Mouse (Mus musculus) lung, embryonic 14.5 days (tissue): ENCODE data around the gene Stk35. TPM values are rescaled to one million over a fixed set of nuclear protein-coding genes. Genes with fewer than 3 reads are reported as not detected.

Source experiments
- ATAC-seq: fragments of 200-750 bp; cut with Nextera tagmentation; 2 replicates; pipeline ENCODE4 v1.8.0; 2017; ENCODE audit warnings: mild to moderate bottlenecking, moderate TSS enrichment, moderate library complexity; ENCODE audit not compliant: insufficient read depth
- DNase-seq: peaks from one replicate; pipeline ENCODE4 v3.0.0-alpha.2; 2015
- H3K27ac ChIP-seq: fragments of 300-500 bp; sonication (generic); 2 replicates; pipeline ENCODE4 v1.5.1; 2014; ENCODE audit warnings: low read depth, mild to moderate bottlenecking, moderate library complexity
- H3K27me3 ChIP-seq: fragments of 300-500 bp; sonication (generic); 2 replicates; pipeline ENCODE4 v1.6.1; 2014; ENCODE audit warnings: low read length, control low read depth; ENCODE audit not compliant: insufficient read depth
- H3K36me3 ChIP-seq: fragments of 300-500 bp; sonication (generic); 2 replicates; pipeline ENCODE4 v1.6.1; 2014; ENCODE audit warnings: control low read depth; ENCODE audit not compliant: insufficient read depth
- H3K4me1 ChIP-seq: fragments of 300-500 bp; sonication (generic); 2 replicates; pipeline ENCODE4 v1.6.1; 2014; ENCODE audit warnings: antibody characterized with exemption, control low read depth; ENCODE audit not compliant: insufficient read depth
- H3K4me2 ChIP-seq: fragments of 300-500 bp; sonication (generic); 2 replicates; pipeline ENCODE4 v1.6.1; 2014; ENCODE audit warnings: mild to moderate bottlenecking
- H3K4me3 ChIP-seq: fragments of 300-500 bp; sonication (generic); 2 replicates; pipeline ENCODE4 v1.5.1; 2014; ENCODE audit warnings: low read depth, low read length
- H3K9ac ChIP-seq: fragments of 300-500 bp; sonication (generic); 2 replicates; pipeline ENCODE4 v1.6.1; 2014
- H3K9me3 ChIP-seq: fragments of 300-500 bp; sonication (generic); 2 replicates; pipeline ENCODE4 v1.6.1; 2016; ENCODE audit warnings: low read depth, low read length, control low read depth
- CTCF ChIP-seq: IDR thresholded peaks from 2 replicates; pipeline ENCODE4 v1.5.1; 2016; ENCODE audit warnings: antibody characterized with exemption, low read depth
- WGBS: fragments of 180-500 bp; shearing (Covaris S2); extraction: QIAGEN DNeasy Blood & Tissue Kit; methylation state at CpG from one replicate; pipeline ENCODE4 v1.1.7; 2014; 5-methylcytosine and 5-hydroxymethylcytosine counted together
- polyA plus RNA-seq: library from polyadenylated mRNA; unstranded; fragments of >200 nt; fragmentation: Nextera tagmentation; extraction: Ambion mirVana; gene quantifications from 2 replicates; pipeline ENCODE4 v1.2.1, GENCODE M21; 2014

The Stk35 gene
- polyA plus RNA-seq, 1 experiment from 2014 or later, result 17.1 TPM

GRCm38 (mm10) chr2:129819531-129819930 lies 19.2 kb downstream of the Stk35 start:
- WGBS, result 71% methylated on average over 2 of the region's 2 CpGs
- TF ChIP-seq CTCF, result no peak
- H3K27me3 ChIP-seq, result no peaks in the 10 kb centered on the region
- H3K4me1 ChIP-seq, result no peaks in the 10 kb centered on the region
- H3K9me3 ChIP-seq, result no peaks in the 10 kb centered on the region
- no peak overlapping the region for H3K4me2 ChIP-seq
- DNase-seq (no peak), ATAC-seq (no peak)
- no peak overlapping the region for H3K27ac ChIP-seq
- peaks cover 55% of the 10 kb centered on the region for H3K36me3 ChIP-seq
- H3K4me3 ChIP-seq, result no peak overlapping the region
- no peak overlapping the region for H3K9ac ChIP-seq

GRCm38 (mm10) chr2:129819951-129820350 lies 19.6 kb downstream of the Stk35 start:
- no peaks in the 10 kb centered on the region for H3K4me1 ChIP-seq
- H3K4me3 ChIP-seq, result no peak overlapping the region
- WGBS, result 100% methylated on average over 1 of the region's 1 CpGs
- no peak overlapping the region for H3K27ac ChIP-seq
- no peak overlapping the region for H3K4me2 ChIP-seq
- DNase-seq (no peak), ATAC-seq (no peak)
- H3K36me3 ChIP-seq, result peaks cover 55% of the 10 kb centered on the region
- H3K27me3 ChIP-seq, result no peaks in the 10 kb centered on the region
- H3K9me3 ChIP-seq, result no peaks in the 10 kb centered on the region
- TF ChIP-seq CTCF, result no peak
- H3K9ac ChIP-seq, result no peak overlapping the region

- H3K4me3 ChIP-seq, result no peak overlapping the region
- no peak overlapping the region for H3K9ac ChIP-seq
- no peaks in the 10 kb centered on the region for H3K9me3 ChIP-seq
- no peaks in the 10 kb centered on the region for H3K27me3 ChIP-seq
- H3K27ac ChIP-seq, result no peak overlapping the region
- 64% methylated on average over 8 of the region's 8 CpGs for WGBS
- peaks cover 54% of the 10 kb centered on the region for H3K36me3 ChIP-seq
- no peak for TF ChIP-seq CTCF
- no peak overlapping the region for H3K4me2 ChIP-seq
- no peak for DNase-seq
- no peak for ATAC-seq
- H3K4me1 ChIP-seq, result no peaks in the 10 kb centered on the region
Observed at GRCm38 (mm10) chr2:129821021-129821420, 20.7 kb downstream of the Stk35 start.

GRCm38 (mm10) chr2:129821568-129821967 lies 21.3 kb downstream of the Stk35 start:
- ATAC-seq (no peak), DNase-seq (no peak)
- no peak overlapping the region for H3K4me3 ChIP-seq
- H3K27me3 ChIP-seq, result no peaks in the 10 kb centered on the region
- no peaks in the 10 kb centered on the region for H3K9me3 ChIP-seq
- WGBS, result 87% methylated on average over 5 of the region's 5 CpGs
- H3K27ac ChIP-seq, result no peak overlapping the region
- no peak overlapping the region for H3K4me2 ChIP-seq
- H3K36me3 ChIP-seq, result peaks cover 49% of the 10 kb centered on the region
- TF ChIP-seq CTCF, result no peak
- H3K9ac ChIP-seq, result no peak overlapping the region
- no peaks in the 10 kb centered on the region for H3K4me1 ChIP-seq

DNA sequence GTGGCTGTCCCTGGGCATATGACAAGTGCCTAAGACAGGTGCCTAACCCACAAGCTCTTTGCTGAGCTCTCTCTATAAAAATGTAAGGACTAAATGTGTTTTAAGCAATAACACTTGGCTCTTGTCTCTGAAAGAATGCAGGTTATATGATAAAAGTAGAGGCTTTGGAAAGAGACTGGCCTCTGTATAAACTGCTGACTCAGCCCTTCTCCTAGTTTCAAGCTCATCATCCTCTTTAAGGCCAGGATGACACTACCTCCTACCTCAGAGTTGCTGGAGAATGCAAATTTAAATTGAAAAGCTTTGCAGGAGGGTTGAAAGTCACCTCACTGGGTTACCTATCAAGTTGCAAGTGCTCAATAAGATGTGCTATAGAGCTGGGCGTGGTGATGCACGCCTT lies 23.0 kb downstream of the Stk35 start:
- Histone ChIP-seq H3K4me1 (no peaks in the 10 kb centered on the region), H3K36me3 (peaks cover 37% of the 10 kb centered on the region)
- 98% methylated on average over 2 of the region's 2 CpGs for WGBS

GRCm38 (mm10) chr2:129824254-129824653 lies 23.9 kb downstream of the Stk35 start:
- Histone ChIP-seq H3K9me3 (no peaks in the 10 kb centered on the region), H3K4me3 (no peak overlapping the region), H3K36me3 (peaks cover 42% of the 10 kb centered on the region), H3K27ac (no peak overlapping the region), H3K4me2 (no peak overlapping the region), H3K27me3 (no peaks in the 10 kb centered on the region), H3K4me1 (no peaks in the 10 kb centered on the region), H3K9ac (no peak overlapping the region)
- ATAC-seq (no peak), DNase-seq (no peak)
- WGBS, result 90% methylated on average over 6 of the region's 6 CpGs
- no peak for TF ChIP-seq CTCF

More for the DNA sequence above, 23.0 kb downstream of the Stk35 start:
- Histone ChIP-seq H3K27me3 (no peaks in the 10 kb centered on the region), H3K4me3 (no peak overlapping the region), H3K9ac (no peak overlapping the region), H3K9me3 (no peaks in the 10 kb centered on the region), H3K27ac (no peak overlapping the region), H3K4me2 (no peak overlapping the region)
- no peak for TF ChIP-seq CTCF
- ATAC-seq, result no peak
- no peak for DNase-seq

DNA sequence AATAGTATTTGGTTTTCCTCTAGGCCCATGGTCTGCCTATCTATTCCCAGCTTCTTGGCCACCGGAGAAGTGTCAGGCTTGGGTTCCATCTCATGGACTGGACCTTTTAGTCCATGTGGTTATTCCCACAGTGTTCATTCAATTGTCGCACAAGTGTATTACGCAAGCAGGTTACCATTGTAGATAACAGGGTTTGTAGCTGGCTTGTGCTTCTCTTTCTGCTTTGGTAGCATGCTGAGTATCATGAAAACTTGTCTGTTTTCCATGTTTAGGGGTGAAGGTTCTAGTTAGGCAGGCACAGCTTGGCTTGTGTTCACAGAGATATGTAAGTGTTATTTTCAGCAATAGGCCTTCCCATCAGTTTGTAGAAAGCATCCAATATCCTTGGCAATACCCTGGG lies 25.8 kb downstream of the Stk35 start:
- Histone ChIP-seq H3K36me3 (peaks cover 48% of the 10 kb centered on the region), H3K4me2 (no peak overlapping the region)
- WGBS, result 97% methylated on average over 3 of the region's 3 CpGs

DNA sequence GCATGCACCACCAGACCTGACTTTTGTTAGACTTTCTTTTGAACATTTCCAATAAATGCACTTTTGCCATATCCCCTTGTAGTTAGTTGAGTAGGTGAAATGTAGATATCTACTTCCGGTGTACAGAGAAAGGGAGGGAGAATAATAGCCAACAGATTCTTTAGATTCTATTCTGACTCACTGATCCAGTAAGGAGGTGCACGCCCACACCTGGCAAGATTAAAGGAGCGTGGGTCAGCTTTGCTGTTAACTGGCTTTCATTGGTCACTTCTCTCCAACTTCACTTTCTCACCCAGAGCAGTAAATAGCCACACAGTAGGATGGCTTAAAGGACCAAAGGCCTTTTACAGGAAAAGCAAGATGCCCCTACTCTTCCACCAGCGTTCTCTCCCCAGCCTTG lies 32.7 kb downstream of the Stk35 start:
- ATAC-seq, result no peak
- no peaks in the 10 kb centered on the region for H3K4me1 ChIP-seq
- H3K27ac ChIP-seq, result no peak overlapping the region
- no peaks in the 10 kb centered on the region for H3K9me3 ChIP-seq
- H3K9ac ChIP-seq, result no peak overlapping the region
- WGBS, result 65% methylated on average over 4 of the region's 4 CpGs
- TF ChIP-seq CTCF, result no peak
- no peaks in the 10 kb centered on the region for H3K27me3 ChIP-seq
- no peak overlapping the region for H3K4me2 ChIP-seq
- H3K4me3 ChIP-seq, result no peak overlapping the region
- no peak for DNase-seq
- H3K36me3 ChIP-seq, result peaks cover 30% of the 10 kb centered on the region

More for the DNA sequence above, 25.8 kb downstream of the Stk35 start:
- Histone ChIP-seq H3K4me3 (no peak overlapping the region), H3K27ac (no peak overlapping the region), H3K9me3 (no peaks in the 10 kb centered on the region), H3K4me1 (no peaks in the 10 kb centered on the region), H3K27me3 (no peaks in the 10 kb centered on the region), H3K9ac (no peak overlapping the region)
- no peak for ATAC-seq
- no peak for DNase-seq
- no peak for TF ChIP-seq CTCF
